Mouse (Mus musculus) heart, embryonic 11.5 days (tissue): ENCODE results near the gene Ak4. TPM values are rescaled to one million over a fixed set of nuclear protein-coding genes. Genes with fewer than 3 reads are reported as not detected.

Experiments
- ATAC-seq: fragments of 200-750 bp; cut with Nextera tagmentation; replicated peaks from 2 replicates; pipeline ENCODE4 v1.8.0; 2017; ENCODE audit warnings: moderate library complexity; ENCODE audit not compliant: insufficient number of reproducible peaks, low FRiP score, low TSS enrichment
- H3K27ac ChIP-seq: fragments of 300-500 bp; sonication (generic); 2 replicates; pipeline ENCODE4 v1.5.1; 2014; ENCODE audit warnings: mild to moderate bottlenecking, low read depth, low read length
- H3K27me3 ChIP-seq: fragments of 300-500 bp; sonication (generic); 2 replicates; pipeline ENCODE4 v1.6.1; 2014; ENCODE audit warnings: mild to moderate bottlenecking, low read length, mixed read lengths; ENCODE audit not compliant: control insufficient read depth, insufficient read depth
- H3K36me3 ChIP-seq: fragments of 300-500 bp; sonication (generic); 2 replicates; pipeline ENCODE4 v1.6.1; 2014; ENCODE audit warnings: mild to moderate bottlenecking, low read length, moderate library complexity, mixed read lengths; ENCODE audit not compliant: control insufficient read depth, insufficient read depth
- H3K4me1 ChIP-seq: fragments of 300-500 bp; sonication (generic); 2 replicates; pipeline ENCODE4 v1.6.1; 2014; ENCODE audit warnings: low read length; ENCODE audit not compliant: control insufficient read depth, insufficient read depth
- H3K4me2 ChIP-seq: fragments of 300-500 bp; sonication (generic); 2 replicates; pipeline ENCODE4 v1.6.1; 2014; ENCODE audit warnings: mild to moderate bottlenecking, moderate library complexity
- H3K4me3 ChIP-seq: fragments of 300-500 bp; sonication (generic); 2 replicates; pipeline ENCODE4 v1.5.1; 2014; ENCODE audit warnings: low read depth, low read length
- H3K9ac ChIP-seq: fragments of 300-500 bp; sonication (generic); 2 replicates; pipeline ENCODE4 v1.6.1; 2014; ENCODE audit warnings: mild to moderate bottlenecking, low read depth, low read length, moderate library complexity
- H3K9me3 ChIP-seq: fragments of 300-500 bp; sonication (generic); replicated peaks from 2 replicates; pipeline ENCODE4 v1.6.1; 2016; ENCODE audit warnings: low read length; ENCODE audit not compliant: control insufficient read depth
- WGBS: fragments of 180-500 bp; shearing (Covaris S2); extraction: QIAGEN DNeasy Blood & Tissue Kit; methylation state at CpG from one replicate; pipeline ENCODE4 v1.1.7; 2014; ENCODE audit not compliant: insufficient replicate concordance; 5-methylcytosine and 5-hydroxymethylcytosine counted together
- polyA plus RNA-seq: library from polyadenylated mRNA; unstranded; fragments of >200 nt; fragmentation: Nextera tagmentation; extraction: Ambion mirVana; gene quantifications from 2 replicates; pipeline ENCODE4 v1.2.1, GENCODE M21; 2014

Gene Ak4
- polyA plus RNA-seq, 1 experiment from 2014 or later, result 9.4 TPM

GRCm38 (mm10) chr4:101458341-101458740 is 39.3 kb downstream of the Ak4 start:
- Histone ChIP-seq H3K4me1 (0 out of 2 replicates have a peak, but pooled peaks cover 4% of the 10 kb centered on the region), H3K9me3 (no peaks in the 10 kb centered on the region), H3K4me3 (no peak overlapping the region), H3K36me3 (peaks cover 2% of the 10 kb centered on the region; the same call in 1 of the 2 replicates), H3K27ac (no peak overlapping the region), H3K27me3 (no peaks in the 10 kb centered on the region), H3K4me2 (no peak overlapping the region), H3K9ac (no peak overlapping the region)
- WGBS, result 52% methylated on average over 2 of the region's 2 CpGs
- no peak for ATAC-seq

DNA sequence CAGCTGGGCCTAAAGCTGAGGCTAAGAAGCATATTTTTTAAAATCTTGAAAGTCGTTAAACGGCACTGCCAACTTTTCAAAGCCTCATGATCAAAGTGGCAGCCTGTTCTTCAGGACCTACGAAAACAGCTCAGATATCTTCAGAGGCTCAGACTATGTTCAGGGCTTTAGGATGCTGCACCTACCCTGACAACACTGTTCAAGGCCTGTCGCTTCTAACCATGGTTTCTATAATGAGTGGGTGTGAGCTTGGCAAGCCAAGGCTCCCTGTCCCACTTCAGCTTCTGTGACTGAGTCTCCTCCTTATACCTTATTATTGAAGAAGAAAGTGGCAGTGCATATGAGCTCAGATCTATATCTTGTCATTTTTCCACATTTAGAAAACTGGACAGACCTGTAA is 40.3 kb downstream of the Ak4 start:
- H3K27me3 ChIP-seq, result no peaks in the 10 kb centered on the region
- H3K9me3 ChIP-seq, result no peaks in the 10 kb centered on the region
- WGBS, result 83% methylated on average over 4 of the region's 4 CpGs
- H3K9ac ChIP-seq, result no peak overlapping the region
- no peak for ATAC-seq
- H3K4me3 ChIP-seq, result no peak overlapping the region
- no peak overlapping the region for H3K27ac ChIP-seq
- 0 out of 2 replicates have a peak, but pooled peaks cover 4% of the 10 kb centered on the region for H3K4me1 ChIP-seq
- no peak overlapping the region for H3K4me2 ChIP-seq
- peaks cover 2% of the 10 kb centered on the region; the same call in 1 of the 2 replicates for H3K36me3 ChIP-seq

- 80% methylated on average over 1 of the region's 1 CpGs for WGBS
- Histone ChIP-seq H3K4me2 (no peak overlapping the region), H3K4me3 (no peak overlapping the region), H3K36me3 (peaks cover 2% of the 10 kb centered on the region; the same call in 1 of the 2 replicates), H3K27ac (no peak overlapping the region), H3K9me3 (no peaks in the 10 kb centered on the region), H3K9ac (no peak overlapping the region), H3K27me3 (no peaks in the 10 kb centered on the region), H3K4me1 (0 out of 2 replicates have a peak, but pooled peaks cover 4% of the 10 kb centered on the region)
- no peak for ATAC-seq
Observed at GRCm38 (mm10) chr4:101460114-101460513, 41.0 kb downstream of the Ak4 start.

DNA sequence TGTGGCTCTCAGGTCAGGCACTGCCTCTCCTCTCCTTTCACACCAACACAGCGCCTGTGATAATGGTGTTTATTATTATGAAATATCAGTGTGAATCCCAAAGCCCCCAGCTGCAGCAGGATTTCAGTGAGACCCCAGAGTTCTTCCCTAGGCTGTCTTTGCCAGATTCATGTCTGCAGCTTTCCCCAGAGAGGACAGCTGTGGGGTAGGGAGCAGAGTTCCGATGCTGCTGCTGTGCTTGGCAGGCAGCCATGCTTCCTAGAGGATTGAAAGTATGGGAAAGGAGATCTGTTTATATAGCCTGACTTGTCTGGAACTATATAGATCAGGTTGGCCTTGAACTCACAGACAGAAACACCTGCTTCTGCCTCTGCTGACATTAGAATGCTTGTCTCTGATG is 43.0 kb downstream of the Ak4 start:
- WGBS, result 83% methylated on average over 2 of the region's 2 CpGs
- H3K9me3 ChIP-seq, result no peaks in the 10 kb centered on the region
- H3K4me2 ChIP-seq, result no peak overlapping the region
- 0 out of 2 replicates have a peak, but pooled peaks cover 4% of the 10 kb centered on the region for H3K4me1 ChIP-seq
- peaks cover 2% of the 10 kb centered on the region; the same call in 1 of the 2 replicates for H3K36me3 ChIP-seq
- H3K4me3 ChIP-seq, result no peak overlapping the region
- H3K9ac ChIP-seq, result no peak overlapping the region
- no peaks in the 10 kb centered on the region for H3K27me3 ChIP-seq
- H3K27ac ChIP-seq, result no peak overlapping the region
- ATAC-seq, result no peak

DNA sequence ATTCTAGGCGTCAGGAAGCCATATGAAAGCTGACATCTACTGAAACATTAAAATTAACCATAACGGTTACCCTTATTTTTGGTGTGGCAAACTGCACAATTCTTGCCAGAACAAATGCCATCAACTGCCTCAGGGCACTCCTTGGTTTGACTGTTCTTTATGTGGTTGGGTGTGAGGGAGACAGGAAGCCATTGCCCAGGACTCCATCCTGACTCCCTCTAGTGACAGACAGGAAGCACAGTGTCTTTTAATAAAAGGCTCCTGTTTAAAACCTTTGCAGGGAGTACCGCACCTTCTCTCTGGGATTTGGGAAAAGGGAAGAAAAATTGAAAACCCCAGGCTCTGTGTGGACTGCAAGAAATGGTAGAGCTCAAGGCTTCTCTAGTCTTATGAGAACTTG is 47.2 kb downstream of the Ak4 start:
- Histone ChIP-seq H3K36me3 (no peaks in the 10 kb centered on the region), H3K27me3 (no peaks in the 10 kb centered on the region), H3K9me3 (no peaks in the 10 kb centered on the region), H3K4me3 (no peak overlapping the region), H3K4me1 (no peaks in the 10 kb centered on the region), H3K27ac (no peak overlapping the region), H3K9ac (no peak overlapping the region), H3K4me2 (no peak overlapping the region)
- WGBS, result 85% methylated on average over 3 of the region's 3 CpGs
- ATAC-seq, result no peak

- H3K9ac ChIP-seq, result no peak overlapping the region
- no peaks in the 10 kb centered on the region for H3K27me3 ChIP-seq
- no peaks in the 10 kb centered on the region for H3K4me1 ChIP-seq
- 77% methylated on average over 5 of the region's 5 CpGs for WGBS
- no peak overlapping the region for H3K4me3 ChIP-seq
- H3K9me3 ChIP-seq, result no peaks in the 10 kb centered on the region
- no peak for ATAC-seq
- H3K36me3 ChIP-seq, result no peaks in the 10 kb centered on the region
- H3K4me2 ChIP-seq, result no peak overlapping the region
- H3K27ac ChIP-seq, result no peak overlapping the region
Observed at GRCm38 (mm10) chr4:101469242-101469641, 50.2 kb downstream of the Ak4 start.

- H3K9me3 ChIP-seq, result no peaks in the 10 kb centered on the region
- no peaks in the 10 kb centered on the region for H3K36me3 ChIP-seq
- ATAC-seq, result no peak
- no peak overlapping the region for H3K4me2 ChIP-seq
- H3K27ac ChIP-seq, result no peak overlapping the region
- no peak overlapping the region for H3K9ac ChIP-seq
- WGBS, result 54% methylated on average over 5 of the region's 5 CpGs
- H3K4me1 ChIP-seq, result no peaks in the 10 kb centered on the region
- no peak overlapping the region for H3K4me3 ChIP-seq
- no peaks in the 10 kb centered on the region for H3K27me3 ChIP-seq
Observed at GRCm38 (mm10) chr4:101470543-101470942, 51.5 kb downstream of the Ak4 start.

GRCm38 (mm10) chr4:101472767-101473166 is 53.7 kb downstream of the Ak4 start:
- no peaks in the 10 kb centered on the region for H3K27me3 ChIP-seq
- 82% methylated on average over 3 of the region's 3 CpGs for WGBS
- H3K9ac ChIP-seq, result no peak overlapping the region
- no peaks in the 10 kb centered on the region for H3K4me1 ChIP-seq
- no peak for ATAC-seq
- no peaks in the 10 kb centered on the region for H3K36me3 ChIP-seq
- no peak overlapping the region for H3K4me2 ChIP-seq
- H3K4me3 ChIP-seq, result no peak overlapping the region
- H3K9me3 ChIP-seq, result no peaks in the 10 kb centered on the region
- H3K27ac ChIP-seq, result no peak overlapping the region

GRCm38 (mm10) chr4:101490320-101490917 is 71.3 kb downstream of the Ak4 start:
- H3K36me3 ChIP-seq, result no peaks in the 10 kb centered on the region
- no peaks in the 10 kb centered on the region for H3K4me1 ChIP-seq
- no peak for ATAC-seq
- no peaks in the 10 kb centered on the region for H3K9me3 ChIP-seq
- H3K9ac ChIP-seq, result no peak overlapping the region
- no peak overlapping the region for H3K27ac ChIP-seq
- WGBS, result 88% methylated on average over 8 of the region's 8 CpGs
- no peak overlapping the region for H3K4me3 ChIP-seq
- peaks cover 4% of the 10 kb centered on the region for H3K27me3 ChIP-seq
- H3K4me2 ChIP-seq, result no peak overlapping the region
